Mouse (Mus musculus) forebrain, embryonic 12.5 days (tissue): ENCODE data around the gene Rps6ka1. TPM values are rescaled to one million over a fixed set of nuclear protein-coding genes. Genes with fewer than 3 reads are reported as not detected.

ENCODE experiments used
- ATAC-seq: fragments of 200-750 bp; cut with Nextera tagmentation; 2 replicates; pipeline ENCODE4 v1.8.0; 2017; ENCODE audit warnings: moderate TSS enrichment; ENCODE audit not compliant: low FRiP score
- H3K27ac ChIP-seq: fragments of 300-500 bp; sonication (generic); 2 replicates; pipeline ENCODE4 v1.5.1; 2016; ENCODE audit warnings: mild to moderate bottlenecking
- H3K27me3 ChIP-seq: fragments of 300-500 bp; sonication (generic); 2 replicates; pipeline ENCODE4 v1.6.1; 2016; ENCODE audit warnings: mild to moderate bottlenecking
- H3K36me3 ChIP-seq: fragments of 300-500 bp; sonication (generic); replicated peaks from 2 replicates; pipeline ENCODE4 v1.6.1; 2016; ENCODE audit warnings: mild to moderate bottlenecking
- H3K4me1 ChIP-seq: fragments of 300-500 bp; sonication (generic); 2 replicates; pipeline ENCODE4 v1.6.1; 2016
- H3K4me2 ChIP-seq: fragments of 300-500 bp; sonication (generic); 2 replicates; pipeline ENCODE4 v1.6.1; 2016; ENCODE audit warnings: mild to moderate bottlenecking, moderate library complexity
- H3K4me3 ChIP-seq: fragments of 300-500 bp; sonication (generic); replicated peaks from 2 replicates; pipeline ENCODE4 v1.5.1; 2016; ENCODE audit warnings: mild to moderate bottlenecking
- H3K9ac ChIP-seq: fragments of 300-500 bp; sonication (generic); 2 replicates; pipeline ENCODE4 v1.6.1; 2016; ENCODE audit warnings: mild to moderate bottlenecking
- H3K9me3 ChIP-seq: fragments of 300-500 bp; sonication (generic); 2 replicates; pipeline ENCODE4 v1.6.1; 2016
- WGBS: fragments of 180-500 bp; shearing (Covaris S2); methylation state at CpG from one replicate; pipeline ENCODE4 v1.1.7; 2016; 5-methylcytosine and 5-hydroxymethylcytosine counted together
- polyA plus RNA-seq: library from polyadenylated mRNA; unstranded; fragments of >200 nt; fragmentation: Nextera tagmentation; extraction: Ambion mirVana; gene quantifications from 2 replicates; pipeline ENCODE4 v1.2.1, GENCODE M21; 2016

Rps6ka1 gene
- polyA plus RNA-seq, 1 experiment from 2014 or later, result 26.0 TPM

GRCm38 (mm10) chr4:133873926-133874864 is 13.4 kb downstream of the Rps6ka1 start:
- Histone ChIP-seq H3K4me3 (no peak overlapping the region), H3K4me1 (0 out of 2 replicates have a peak, but pooled peaks cover 2% of the 10 kb centered on the region), H3K9ac (no peak overlapping the region), H3K9me3 (no peaks in the 10 kb centered on the region), H3K4me2 (no peak overlapping the region), H3K36me3 (peaks cover 1% of the 10 kb centered on the region; the same call in 1 of the 2 replicates), H3K27me3 (no peaks in the 10 kb centered on the region), H3K27ac (no peak overlapping the region)
- WGBS, result 86% methylated on average over 17 of the region's 17 CpGs
- ATAC-seq, result no peak

GRCm38 (mm10) chr4:133873431-133873851 is 14.2 kb downstream of the Rps6ka1 start:
- Histone ChIP-seq H3K36me3 (peaks cover 5% of the 10 kb centered on the region; the same call in 1 of the 2 replicates), H3K9ac (no peak overlapping the region), H3K27me3 (no peaks in the 10 kb centered on the region), H3K4me2 (no peak overlapping the region), H3K27ac (no peak overlapping the region), H3K4me3 (no peak overlapping the region), H3K9me3 (no peaks in the 10 kb centered on the region), H3K4me1 (no peaks in the 10 kb centered on the region)
- no peak for ATAC-seq
- WGBS, result 84% methylated on average over 4 of the region's 4 CpGs

- Histone ChIP-seq H3K4me1 (no peaks in the 10 kb centered on the region), H3K4me3 (no peak overlapping the region), H3K27ac (no peak overlapping the region), H3K36me3 (peaks cover 5% of the 10 kb centered on the region; the same call in 1 of the 2 replicates), H3K9me3 (no peaks in the 10 kb centered on the region), H3K27me3 (no peaks in the 10 kb centered on the region), H3K9ac (no peak overlapping the region), H3K4me2 (no peak overlapping the region)
- ATAC-seq, result no peak
- 79% methylated on average over 15 of the region's 15 CpGs for WGBS
Measured at GRCm38 (mm10) chr4:133872812-133873300, 14.7 kb downstream of the Rps6ka1 start.

- Histone ChIP-seq H3K4me1 (no peaks in the 10 kb centered on the region), H3K4me2 (no peak overlapping the region), H3K27me3 (no peaks in the 10 kb centered on the region), H3K9me3 (no peaks in the 10 kb centered on the region), H3K27ac (no peak overlapping the region), H3K36me3 (peaks cover 5% of the 10 kb centered on the region; the same call in 1 of the 2 replicates), H3K4me3 (no peak overlapping the region), H3K9ac (no peak overlapping the region)
- WGBS, result 88% methylated on average over 7 of the region's 7 CpGs
- no peak for ATAC-seq
Measured at GRCm38 (mm10) chr4:133872222-133872811, 15.3 kb downstream of the Rps6ka1 start.

- Histone ChIP-seq H3K9ac (no peak overlapping the region), H3K9me3 (no peaks in the 10 kb centered on the region), H3K36me3 (peaks cover 6% of the 10 kb centered on the region; the same call in 1 of the 2 replicates), H3K4me3 (no peak overlapping the region), H3K4me2 (no peak overlapping the region), H3K4me1 (peaks cover 20% of the 10 kb centered on the region), H3K27ac (peak overlapping the region; percentile 74), H3K27me3 (no peaks in the 10 kb centered on the region)
- ATAC-seq, result no peak
- 75% methylated on average over 5 of the region's 5 CpGs for WGBS
Measured at GRCm38 (mm10) chr4:133865231-133865630, 22.4 kb downstream of the Rps6ka1 start.

- ATAC-seq, result peak; percentile 33; the same call in 1 of the 2 replicates
- peak overlapping the region; percentile 74 for H3K27ac ChIP-seq
- H3K27me3 ChIP-seq, result no peaks in the 10 kb centered on the region
- H3K4me3 ChIP-seq, result no peak overlapping the region
- peak overlapping the region; percentile 13; the same call in 1 of the 2 replicates for H3K4me2 ChIP-seq
- peaks cover 11% of the 10 kb centered on the region; the same call in 1 of the 2 replicates for H3K36me3 ChIP-seq
- WGBS, result 35% methylated on average over 13 of the region's 13 CpGs
- no peaks in the 10 kb centered on the region for H3K9me3 ChIP-seq
- peaks cover 20% of the 10 kb centered on the region for H3K4me1 ChIP-seq
- peak overlapping the region; percentile 33 for H3K9ac ChIP-seq
Measured at GRCm38 (mm10) chr4:133864380-133864981, 23.1 kb downstream of the Rps6ka1 start.

- peaks cover 20% of the 10 kb centered on the region for H3K4me1 ChIP-seq
- peak overlapping the region; percentile 13; the same call in 1 of the 2 replicates for H3K4me2 ChIP-seq
- H3K4me3 ChIP-seq, result no peak overlapping the region
- H3K27me3 ChIP-seq, result no peaks in the 10 kb centered on the region
- WGBS, result 53% methylated on average over 12 of the region's 12 CpGs
- H3K36me3 ChIP-seq, result peaks cover 7% of the 10 kb centered on the region; the same call in 1 of the 2 replicates
- ATAC-seq, result peak; percentile 41; the same call in 1 of the 2 replicates
- H3K9ac ChIP-seq, result peak overlapping the region; percentile 33; the same call in 1 of the 2 replicates
- peak overlapping the region; percentile 74; the same call in 1 of the 2 replicates for H3K27ac ChIP-seq
- H3K9me3 ChIP-seq, result no peaks in the 10 kb centered on the region
Measured at GRCm38 (mm10) chr4:133863795-133864379, 23.7 kb downstream of the Rps6ka1 start.

DNA sequence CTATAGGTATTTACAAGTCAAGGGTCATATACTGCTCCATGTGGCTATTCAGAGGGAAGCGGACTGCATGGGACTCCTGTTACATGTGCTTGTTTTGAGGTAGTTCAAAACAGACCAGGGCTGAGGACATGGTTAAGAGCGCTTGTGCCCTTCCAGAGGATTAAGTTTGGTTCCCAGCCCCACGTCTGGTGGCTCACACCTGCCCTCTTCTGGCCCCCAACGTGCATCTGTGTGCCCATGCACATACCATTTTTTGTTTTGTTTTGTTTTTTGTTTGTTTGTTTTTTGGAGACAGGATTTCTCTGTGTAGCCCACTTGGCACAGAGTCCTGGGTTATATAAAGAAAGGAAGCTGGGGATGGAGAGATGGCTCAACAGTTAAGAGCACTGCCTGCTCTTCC is 30.1 kb downstream of the Rps6ka1 start:
- H3K9ac ChIP-seq, result no peak overlapping the region
- H3K4me1 ChIP-seq, result peaks cover 5% of the 10 kb centered on the region; the same call in 1 of the 2 replicates
- no peak for ATAC-seq
- H3K4me3 ChIP-seq, result no peak overlapping the region
- WGBS, result 73% methylated on average over 4 of the region's 4 CpGs
- H3K27ac ChIP-seq, result no peak overlapping the region
- H3K4me2 ChIP-seq, result no peak overlapping the region
- no peaks in the 10 kb centered on the region for H3K9me3 ChIP-seq
- peaks cover 6% of the 10 kb centered on the region; the same call in 1 of the 2 replicates for H3K36me3 ChIP-seq
- no peaks in the 10 kb centered on the region for H3K27me3 ChIP-seq

DNA sequence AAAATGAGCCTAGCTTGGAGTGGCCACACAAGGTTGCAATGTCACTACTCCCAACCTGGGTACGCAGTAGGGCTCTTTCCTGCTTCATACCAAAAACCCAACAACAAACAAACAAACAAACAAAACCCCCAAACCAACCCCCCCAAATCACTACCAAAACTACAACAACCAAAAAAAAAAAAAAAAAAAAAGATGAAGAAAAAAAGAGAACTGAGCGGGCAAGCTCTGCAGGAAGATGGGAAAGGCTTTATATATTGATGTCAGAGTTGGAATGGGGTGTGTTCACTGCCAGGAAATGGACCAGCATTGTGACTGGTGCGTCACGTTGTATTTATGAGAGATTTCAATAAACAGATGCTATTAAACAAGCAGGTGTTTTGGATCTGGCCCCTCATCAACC is 33.0 kb downstream of the Rps6ka1 start:
- Histone ChIP-seq H3K4me2 (no peak overlapping the region), H3K27me3 (no peaks in the 10 kb centered on the region), H3K4me1 (peaks cover 5% of the 10 kb centered on the region; the same call in 1 of the 2 replicates), H3K36me3 (no peaks in the 10 kb centered on the region; the same call in 1 of the 2 replicates), H3K9me3 (no peaks in the 10 kb centered on the region), H3K4me3 (no peak overlapping the region), H3K27ac (no peak overlapping the region), H3K9ac (no peak overlapping the region)
- WGBS, result 93% methylated on average over 4 of the region's 4 CpGs
- ATAC-seq, result no peak

GRCm38 (mm10) chr4:133853630-133854029 is 34.0 kb downstream of the Rps6ka1 start:
- 57% methylated on average over 10 of the region's 10 CpGs for WGBS

DNA sequence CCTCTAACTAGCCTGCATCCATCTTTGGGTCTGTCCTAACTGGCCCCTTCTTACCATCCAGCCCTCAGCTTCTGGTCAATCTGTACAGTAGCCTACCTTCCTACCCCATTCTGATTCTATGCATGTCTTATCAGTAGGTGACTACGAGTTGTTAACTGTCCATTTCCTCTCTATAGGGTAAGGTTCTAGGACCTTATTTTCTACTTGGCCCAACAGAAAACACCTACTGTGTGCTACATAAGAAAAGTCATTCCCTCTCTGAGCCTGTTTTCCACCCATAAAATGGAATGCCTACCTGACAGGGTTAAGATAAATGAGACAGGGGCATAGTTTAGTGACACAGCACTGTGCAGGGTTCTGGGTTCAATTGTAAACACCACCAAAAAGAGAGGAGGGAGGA is 41.0 kb downstream of the Rps6ka1 start:
- 86% methylated on average over 1 of the region's 1 CpGs for WGBS
- no peaks in the 10 kb centered on the region for H3K4me1 ChIP-seq
- no peaks in the 10 kb centered on the region for H3K9me3 ChIP-seq
- H3K27me3 ChIP-seq, result no peaks in the 10 kb centered on the region
- H3K27ac ChIP-seq, result no peak overlapping the region
- no peak overlapping the region for H3K9ac ChIP-seq
- no peak overlapping the region for H3K4me2 ChIP-seq
- no peak for ATAC-seq
- no peak overlapping the region for H3K4me3 ChIP-seq
- no peaks in the 10 kb centered on the region; the same call in 1 of the 2 replicates for H3K36me3 ChIP-seq

More at GRCm38 (mm10) chr4:133853630-133854029, 34.0 kb downstream of the Rps6ka1 start:
- no peak overlapping the region for H3K9ac ChIP-seq
- no peaks in the 10 kb centered on the region for H3K27me3 ChIP-seq
- ATAC-seq, result no peak
- no peaks in the 10 kb centered on the region for H3K9me3 ChIP-seq
- H3K4me2 ChIP-seq, result no peak overlapping the region
- no peak overlapping the region for H3K4me3 ChIP-seq
- H3K27ac ChIP-seq, result no peak overlapping the region
- no peaks in the 10 kb centered on the region; the same call in 1 of the 2 replicates for H3K36me3 ChIP-seq
- H3K4me1 ChIP-seq, result peaks cover 5% of the 10 kb centered on the region; the same call in 1 of the 2 replicates
